Mouse (Mus musculus) ES-E14 (cell line): ENCODE measurements at regions not wholly inside any gene's neighbourhood (a gene's known extent, or its start where the extent isn't known, plus 50 kb on each side); places are given as distances from the start of the nearest gene placed in this dataset.

Source experiments
- CHD2 ChIP-seq: IDR thresholded peaks from 2 replicates; pipeline ENCODE4 v1.6.1; 2014; ENCODE audit warnings: mild to moderate bottlenecking, low read depth, low read length, inconsistent platforms
- ZC3H11A ChIP-seq: IDR thresholded peaks from 2 replicates; pipeline ENCODE4 v1.6.1; 2012; ENCODE audit warnings: low read depth, mild to moderate bottlenecking, inconsistent platforms, low read length, borderline replicate concordance
- ZNF384 ChIP-seq: IDR thresholded peaks from 2 replicates; pipeline ENCODE4 v1.6.1; 2012; ENCODE audit warnings: low read depth, low read length, inconsistent platforms

GRCm38 (mm10) chr16:29882226-29882972 is 181.8 kb upstream of the Hes1 start:
- peak; percentile 43 for TF ChIP-seq ZNF384
- TF ChIP-seq CHD2: no peak
- TF ChIP-seq ZC3H11A: no peak
